Mouse (Mus musculus) heart, adult 2 months (tissue): ENCODE results near the gene Gm3448.

ENCODE experiments used
- CTCF ChIP-seq: fragments of 200-600 bp; IDR thresholded peaks from 2 replicates; pipeline ENCODE4 v1.8.1; 2022; ENCODE audit warnings: antibody characterized with exemption, mild to moderate bottlenecking, moderate library complexity
- EP300 ChIP-seq: fragments of 200-500 bp; IDR thresholded peaks from 2 replicates; pipeline ENCODE4 v1.6.1; 2011; ENCODE audit warnings: low read depth, low read length, control low read depth; ENCODE audit not compliant: insufficient read depth

- TF ChIP-seq CTCF (no peak), EP300 (no peak)
Observed at GRCm38 (mm10) chr17:15055925-15056324, 14.6 kb upstream of the Gm3448 start.
